Mouse (Mus musculus) CH12.LX (cell line): ENCODE measurements around the gene Bloc1s6. TPM values are rescaled to one million over a fixed set of nuclear protein-coding genes. Genes with fewer than 3 reads are reported as not detected.

ENCODE experiments used
- DNase-seq: peaks from one replicate; pipeline ENCODE4 v3.0.0-alpha.2; 2013; ENCODE audit errors: extremely low read depth
- H3K27ac ChIP-seq: 2 replicates; pipeline ENCODE4 v1.5.1; 2012; ENCODE audit warnings: low read depth, mild to moderate bottlenecking, control low read depth, moderate library complexity; ENCODE audit not compliant: insufficient read depth
- H3K27me3 ChIP-seq: replicated peaks from 2 replicates; pipeline ENCODE3; 2012; ENCODE audit warnings: inconsistent platforms
- H3K36me3 ChIP-seq, 2 experiments: replicated peaks in 1 of 2; 2 replicates each; pipeline versions ENCODE3 to v1.6.1; 2012; ENCODE audit warnings: inconsistent platforms in 1 of 2, low read length in 1 of 2, mild to moderate bottlenecking in 1 of 2, mixed read lengths in 1 of 2, moderate library complexity in 1 of 2; ENCODE audit not compliant: control insufficient read depth in 1 of 2, insufficient read depth in 1 of 2
- H3K4me1 ChIP-seq, 2 experiments: 2 replicates each; pipeline ENCODE4 v1.6.1; 2012; ENCODE audit warnings: inconsistent platforms in 1 of 2, moderate library complexity in 1 of 2; ENCODE audit not compliant: insufficient read depth in 2 of 2, control insufficient read depth in 1 of 2
- H3K4me2 ChIP-seq: 2 replicates; pipeline ENCODE4 v1.6.1; 2012; ENCODE audit warnings: low read depth, mild to moderate bottlenecking, control low read depth; ENCODE audit not compliant: poor library complexity, insufficient read depth, severe bottlenecking
- H3K4me3 ChIP-seq, 3 experiments: fragments of 150-350 bp in 1 of 3; sonication (generic) in 1 of 3; replicated peaks in 1 of 3; 2 replicates each; pipeline versions ENCODE3 to v1.5.1; 2011 to 2012; ENCODE audit warnings: low read depth in 2 of 3, low read length in 2 of 3, mild to moderate bottlenecking in 2 of 3, moderate library complexity in 2 of 3, control low read depth in 1 of 3, improper control_type of control experiment in 1 of 3, inconsistent platforms in 1 of 3, mixed read lengths in 1 of 3; ENCODE audit not compliant: poor library complexity in 1 of 3
- H3K79me2 ChIP-seq: replicated peaks from 2 replicates; pipeline ENCODE4 v1.6.1; 2012; ENCODE audit warnings: mild to moderate bottlenecking, moderate library complexity; ENCODE audit not compliant: control insufficient read depth, poor library complexity, insufficient read depth, severe bottlenecking; ENCODE audit errors: extremely low read depth
- H3K9ac ChIP-seq: 2 replicates; pipeline ENCODE4 v1.6.1; 2012; ENCODE audit warnings: low read depth, mild to moderate bottlenecking, control low read depth, moderate library complexity; ENCODE audit not compliant: insufficient read depth
- H3K9me3 ChIP-seq: replicated peaks from 2 replicates; pipeline ENCODE3; 2012; ENCODE audit warnings: low read length, inconsistent platforms, mixed read lengths
- BHLHE40 ChIP-seq: IDR thresholded peaks from 2 replicates; pipeline ENCODE4 v1.6.1; 2011; ENCODE audit warnings: mild to moderate bottlenecking, low read depth, low read length, improper control_type of control experiment
- CTCF ChIP-seq, 2 experiments: IDR thresholded peaks in 1 of 2; conservative IDR thresholded peaks in 1 of 2; 2 replicates each; pipeline ENCODE4 v1.5.1; 2011 to 2012; ENCODE audit warnings: low read depth in 2 of 2, low read length in 2 of 2, improper control_type of control experiment in 1 of 2, inconsistent platforms in 1 of 2, mild to moderate bottlenecking in 1 of 2, moderate library complexity in 1 of 2
- EP300 ChIP-seq: IDR thresholded peaks from 2 replicates; pipeline ENCODE4 v1.6.1; 2011; ENCODE audit warnings: low read length, improper control_type of control experiment
- ETS1 ChIP-seq: conservative IDR thresholded peaks from 2 replicates; pipeline ENCODE4 v1.6.1; 2012; ENCODE audit warnings: low read depth, mild to moderate bottlenecking, inconsistent platforms, low read length, improper control_type of control experiment, moderate library complexity
- HCFC1 ChIP-seq: IDR thresholded peaks from 2 replicates; pipeline ENCODE4 v1.6.1; 2012; ENCODE audit warnings: low read depth, mild to moderate bottlenecking, inconsistent platforms, low read length, improper control_type of control experiment
- JUN ChIP-seq: IDR thresholded peaks from 2 replicates; pipeline ENCODE4 v1.6.1; 2011; ENCODE audit warnings: low read depth, mild to moderate bottlenecking, low read length, improper control_type of control experiment, moderate library complexity; ENCODE audit not compliant: insufficient read depth
- JUND ChIP-seq: conservative IDR thresholded peaks from 2 replicates; pipeline ENCODE4 v1.6.1; 2011; ENCODE audit warnings: low read depth, low read length, improper control_type of control experiment
- KAT2A ChIP-seq: IDR thresholded peaks from 2 replicates; pipeline ENCODE4 v1.6.1; 2012; ENCODE audit warnings: low read length, improper control_type of control experiment, inconsistent platforms; ENCODE audit not compliant: insufficient replicate concordance
- MAFK ChIP-seq: IDR thresholded peaks from 2 replicates; pipeline ENCODE4 v1.6.1; 2011; ENCODE audit warnings: low read length, improper control_type of control experiment; ENCODE audit not compliant: insufficient replicate concordance
- MAZ ChIP-seq: IDR thresholded peaks from 2 replicates; pipeline ENCODE4 v1.6.1; 2012; ENCODE audit warnings: low read depth, mild to moderate bottlenecking, inconsistent platforms, low read length, improper control_type of control experiment, moderate library complexity
- MEF2A ChIP-seq: IDR thresholded peaks from 2 replicates; pipeline ENCODE4 v1.6.1; 2014; ENCODE audit warnings: low read depth, mild to moderate bottlenecking, inconsistent platforms, low read length, improper control_type of control experiment, borderline replicate concordance
- MYC ChIP-seq: IDR thresholded peaks from 2 replicates; pipeline ENCODE4 v1.6.1; 2011; ENCODE audit warnings: low read depth, mild to moderate bottlenecking, improper control_type of control experiment, low read length
- PAX5 ChIP-seq: IDR thresholded peaks from 2 replicates; pipeline ENCODE4 v1.6.1; 2012; ENCODE audit warnings: low read length, inconsistent platforms, mixed read lengths
- RCOR1 ChIP-seq: conservative IDR thresholded peaks from 2 replicates; pipeline ENCODE4 v1.6.1; 2012; ENCODE audit warnings: low read depth, mild to moderate bottlenecking, inconsistent platforms, low read length, improper control_type of control experiment
- SIN3A ChIP-seq: IDR thresholded peaks from 2 replicates; pipeline ENCODE4 v1.6.1; 2012; ENCODE audit warnings: low read length, improper control_type of control experiment, inconsistent platforms
- SMC3 ChIP-seq: IDR thresholded peaks from 2 replicates; pipeline ENCODE4 v1.6.1; 2011; ENCODE audit warnings: low read depth, low read length, improper control_type of control experiment
- TBP ChIP-seq: conservative IDR thresholded peaks from 2 replicates; pipeline ENCODE4 v1.6.1; 2011; ENCODE audit warnings: low read depth, low read length, improper control_type of control experiment
- TCF12 ChIP-seq: IDR thresholded peaks from 2 replicates; pipeline ENCODE4 v1.6.1; 2014; ENCODE audit warnings: low read depth, mild to moderate bottlenecking, inconsistent platforms, low read length, improper control_type of control experiment
- UBTF ChIP-seq: IDR thresholded peaks from 2 replicates; pipeline ENCODE4 v1.6.1; 2012; ENCODE audit warnings: low read depth, mild to moderate bottlenecking, inconsistent platforms, low read length, improper control_type of control experiment, moderate library complexity
- USF2 ChIP-seq: conservative IDR thresholded peaks from 2 replicates; pipeline ENCODE4 v1.6.1; 2011; ENCODE audit warnings: low read depth, low read length, improper control_type of control experiment
- dilution Hi-C: fragments of 300-500 bp; cut with MboI; formaldehyde crosslinking; loops from 2 replicates; pipeline ENCODE4 v1.14.3; 2020; ENCODE audit warnings: low sequenced_read_pairs; ENCODE audit not compliant: extremely low pct_unique_long_range_greater_than_20kb, extremely low pct_ligation_motif_present
- in situ Hi-C: fragments of 300-500 bp; cut with MboI; formaldehyde crosslinking; loops from 3 replicates; pipeline ENCODE4 v1.14.3; 2019; ENCODE audit warnings: low sequenced_read_pairs, low pct_ligation_motif_present, low pct_unique_long_range_greater_than_20kb, mixed read lengths
- polyA plus RNA-seq: library from polyadenylated mRNA; unstranded; fragments of >175 nt; gene quantifications from 2 replicates; pipeline ENCODE4 v1.2.1, GENCODE M21; 2012; ENCODE audit warnings: low read depth; ENCODE audit not compliant: insufficient read length
- total RNA-seq, 2 experiments: library from RNA; depleted of rRNA; stranded (reverse); fragments of 300-350 nt in 1 of 2; fragments of >200 nt in 1 of 2; gene quantifications; 2 replicates each; pipeline ENCODE4 v1.2.3; 2012 to 2014

The Bloc1s6 gene
- total and polyA plus RNA-seq, 3 experiments = 25.5 to 60.3 (median 42.0) TPM

- TF ChIP-seq PAX5 = no peak
- TF ChIP-seq SIN3A = no peak
- TF ChIP-seq, all 38 proteins: peak for 6
Observed at GRCm38 (mm10) chr2:122716301-122716842, 21.9 kb upstream of the Bloc1s6 start (continued).

GRCm38 (mm10) chr2:122719232-122719631 lies 19.1 kb upstream of the Bloc1s6 start:
- in situ Hi-C loops (no loop called here), dilution Hi-C loops (no loop called here)
- Histone ChIP-seq H3K79me2 (no peaks in the 10 kb centered on the region), H3K9me3 (peaks cover 6% of the 10 kb centered on the region), H3K4me2 (no peak overlapping the region)
- DNase-seq = peak; percentile 36
- no peak for TF ChIP-seq UBTF
- TF ChIP-seq USF2 = no peak
- TF ChIP-seq SMC3 = no peak
- TF ChIP-seq KAT2A = no peak
- no peak for TF ChIP-seq TBP
- TF ChIP-seq RCOR1 = no peak
- no peak for TF ChIP-seq MYC
- TF ChIP-seq JUND = peak; percentile 61; the same call in 1 of the 2 replicates
- peak; percentile 55; the same call in 1 of the 2 replicates for TF ChIP-seq JUN
- peak; percentile 91 for TF ChIP-seq MEF2A
- TF ChIP-seq BHLHE40 = no peak
- no peak for TF ChIP-seq MAFK
- TF ChIP-seq ETS1 = peak; percentile 81
- TF ChIP-seq CTCF (conservative IDR thresholded peaks at IDR 0.05 in 1 of 2, IDR thresholded peaks at IDR 0.05 in 1 of 2; ENCODE audit: low read depth in 2 of 2, low read length in 2 of 2) = no peak
- no peak for TF ChIP-seq HCFC1
- TF ChIP-seq PAX5 = no peak
- no peak for TF ChIP-seq MAZ
- TF ChIP-seq TCF12 = no peak
- TF ChIP-seq EP300 = peak; percentile 63; the same call in 1 of the 2 replicates
- TF ChIP-seq, all 38 proteins: peak for 5
- Histone ChIP-seq H3K27ac (no peak overlapping the region), H3K36me3 (no peaks in the 10 kb centered on the region), H3K4me3 (no peak overlapping the region), H3K9ac (no peak overlapping the region), H3K4me1 (peaks cover 7 to 14% of the 10 kb centered on the region in 2 experiments; a peak in 3 of 4 replicates), H3K27me3 (no peaks in the 10 kb centered on the region)
